Comparison of ENCODE assay signal across 12 mouse cellular contexts in the genomic region with DNA sequence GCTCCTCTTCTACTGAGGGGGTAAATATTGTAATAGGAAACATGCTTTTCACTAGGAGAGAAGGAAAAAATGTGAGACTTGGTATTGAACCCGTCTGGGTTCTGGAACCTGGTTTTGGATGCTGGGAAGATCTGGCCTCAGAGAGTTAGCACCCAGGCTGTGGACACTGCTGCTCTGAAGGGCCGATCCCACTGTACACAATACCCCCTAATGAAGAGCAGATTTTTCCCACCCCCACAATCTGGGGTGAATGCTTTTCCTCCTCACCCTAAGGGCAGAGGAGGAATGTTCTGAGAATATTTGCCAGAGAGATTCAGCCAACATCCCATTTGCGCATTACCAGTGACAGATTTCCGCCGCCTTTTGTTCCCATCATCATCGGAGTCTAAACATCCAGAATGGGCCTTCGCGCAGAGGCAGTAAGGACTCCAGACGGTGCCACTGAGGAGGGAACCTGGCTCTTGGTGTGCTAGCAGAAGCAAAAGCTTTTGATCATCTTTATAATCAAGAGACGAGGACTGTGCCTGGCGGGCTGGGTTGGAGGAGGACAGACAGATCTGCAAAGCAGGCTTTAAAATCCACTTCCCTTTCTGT. TPM values are rescaled to one million over a fixed set of nuclear protein-coding genes. Genes with fewer than 3 reads are reported as not detected.
DNase-seq lines count a peak whose midpoint lies in the region; ATAC-seq and TF ChIP-seq lines count a peak whose summit lies in the region.
"Had no signal": no experiment of that assay in that cellular context is flagged by ENCODE, and none has a peak within 500 bp of the region (broad histone marks: within the 10 kb centered on the region; RNA-seq: fewer than 3 reads in every experiment).

No protein-coding gene starts in this region.

- H3K36me3 ChIP-seq in lung, postnatal 0 days (ENCODE audit: insufficient read depth, low read length) = no peaks in the 10 kb centered on the region
- H3K36me3 ChIP-seq in stomach, postnatal 0 days (ENCODE audit: control insufficient read depth, insufficient read depth, low read length) = no peaks in the 10 kb centered on the region

- TF ChIP-seq EP300 in lung, postnatal 0 days (IDR thresholded peaks at IDR 0.05) = no peak
- TF ChIP-seq EP300 in stomach, postnatal 0 days (optimal IDR thresholded peaks at IDR 0.05) = no peak

- no peak overlapping the region for H3K27ac ChIP-seq in lung, postnatal 0 days (ENCODE audit: low read length)
- peak overlapping the region; percentile 99 for H3K27ac ChIP-seq in embryonic fibroblast, embryonic 13.5 days (ENCODE audit: insufficient read depth, low read length)
- H3K27ac ChIP-seq in stomach, postnatal 0 days (replicated peaks) = no peak overlapping the region
- H3K27ac ChIP-seq: liver, embryonic 14.5 days had no signal

- DNase-seq in lung, postnatal 10 days = peak; percentile 11
- no peak for DNase-seq in lung, postnatal 0 days (ENCODE audit: low spot score)
- peak; percentile 12 to 19 for DNase-seq in kidney, postnatal 36 days
- peak; percentile 10 for DNase-seq in stomach, postnatal 0 days (ENCODE audit: low spot score)
- no peak for DNase-seq in right cerebral cortex, postnatal 10 days (ENCODE audit: low spot score in 2 of 2)
- DNase-seq: adrenal gland, postnatal 10 days; right cerebral cortex, adult 18-20 months had no signal

- no peak overlapping the region for H3K9ac ChIP-seq in lung, postnatal 0 days (replicated peaks; ENCODE audit: low read depth)
- H3K9ac ChIP-seq in stomach, postnatal 0 days (ENCODE audit: low read length) = no peak overlapping the region
- H3K9ac ChIP-seq: liver, embryonic 14.5 days had no signal

- no peaks in the 10 kb centered on the region for H3K4me1 ChIP-seq in lung, postnatal 0 days (ENCODE audit: insufficient read depth, low read depth, low read length)
- H3K4me1 ChIP-seq in embryonic fibroblast, embryonic 13.5 days (ENCODE audit: control insufficient read depth, insufficient read depth, low read length) = peaks cover 12% of the 10 kb centered on the region; the same call in 1 of the 2 replicates
- H3K4me1 ChIP-seq in stomach, postnatal 0 days (replicated peaks; ENCODE audit: control insufficient read depth, insufficient read depth) = no peaks in the 10 kb centered on the region

- TF ChIP-seq CTCF in lung, postnatal 0 days (IDR thresholded peaks at IDR 0.05) = no peak
- no peak for TF ChIP-seq CTCF in embryonic fibroblast, embryonic 13.5 days (IDR thresholded peaks at IDR 0.05; ENCODE audit: borderline replicate concordance, insufficient read depth, low read length)
- TF ChIP-seq CTCF in stomach, postnatal 0 days (IDR thresholded peaks at IDR 0.05; ENCODE audit: low read depth) = no peak

- WGBS in lung, postnatal 0 days = 79% methylated on average over 11 of the region's 11 CpGs
- 73% methylated on average over 11 of the region's 11 CpGs for WGBS in stomach, postnatal 0 days

- H3K4me2 ChIP-seq in lung, postnatal 0 days (replicated peaks; ENCODE audit: low read depth, low read length) = no peak overlapping the region
- no peak overlapping the region for H3K4me2 ChIP-seq in stomach, postnatal 0 days (replicated peaks; ENCODE audit: low read depth)

- TF ChIP-seq POLR2A in embryonic fibroblast, embryonic 13.5 days (IDR thresholded peaks at IDR 0.05; ENCODE audit: low read depth, low read length) = no peak

- no peak overlapping the region for H3K4me3 ChIP-seq in lung, postnatal 0 days (ENCODE audit: low read depth, low read length)
- H3K4me3 ChIP-seq in embryonic fibroblast, embryonic 13.5 days (ENCODE audit: insufficient read depth, low read length) = no peak overlapping the region
- H3K4me3 ChIP-seq in stomach, postnatal 0 days (ENCODE audit: low read depth, low read length) = no peak overlapping the region

- no peaks in the 10 kb centered on the region for H3K27me3 ChIP-seq in lung, postnatal 0 days (replicated peaks; ENCODE audit: insufficient read depth, low read length)
- no peaks in the 10 kb centered on the region for H3K27me3 ChIP-seq in stomach, postnatal 0 days (ENCODE audit: control insufficient read depth, insufficient read depth, low read length)
- H3K27me3 ChIP-seq: CH12.LX had no signal

- no peak for ATAC-seq in lung, postnatal 0 days
- no peak for ATAC-seq in stomach, postnatal 0 days (ENCODE audit: low FRiP score, low TSS enrichment)
- ATAC-seq in cerebellum, adult (ENCODE audit: insufficient number of reproducible peaks, low FRiP score, low TSS enrichment) = no peak
- ATAC-seq: intestine, embryonic 16.5 days had no signal

- no peaks in the 10 kb centered on the region for H3K9me3 ChIP-seq in lung, postnatal 0 days (ENCODE audit: low read length)
- no peaks in the 10 kb centered on the region for H3K9me3 ChIP-seq in stomach, postnatal 0 days (ENCODE audit: control insufficient read depth, low read length)

RNA-seq across cellular contexts. Expression of a gene that starts 31.6 kb away (rescaled TPM):
- polyA plus RNA-seq in lung, postnatal 0 days (2015; fragmentation: Nextera tagmentation; extraction: Ambion mirVana) = 78.6 and 86.6 TPM in 2 replicates
- polyA plus RNA-seq in embryonic fibroblast, embryonic 13.5 days (2011; ENCODE audit: insufficient read length, low read depth, missing spikeins) = 494 and 721 TPM in 2 replicates
- 58.3 and 67.7 TPM in 2 replicates for polyA plus RNA-seq in stomach, postnatal 0 days (2015; fragmentation: Nextera tagmentation; extraction: Ambion mirVana)

Comparison
In these comparisons a context has a peak if more than half of its experiments do, and no peak if none do; other contexts are left out.
1. DNase-seq: peak in lung, postnatal 10 days (single experiment), kidney, postnatal 36 days (2 of 2) and stomach, postnatal 0 days (single experiment); none in lung, postnatal 0 days (single experiment) and right cerebral cortex, postnatal 10 days (0 of 2).